Comparison of ENCODE assay signal across 29 mouse cellular contexts in the genomic region with DNA sequence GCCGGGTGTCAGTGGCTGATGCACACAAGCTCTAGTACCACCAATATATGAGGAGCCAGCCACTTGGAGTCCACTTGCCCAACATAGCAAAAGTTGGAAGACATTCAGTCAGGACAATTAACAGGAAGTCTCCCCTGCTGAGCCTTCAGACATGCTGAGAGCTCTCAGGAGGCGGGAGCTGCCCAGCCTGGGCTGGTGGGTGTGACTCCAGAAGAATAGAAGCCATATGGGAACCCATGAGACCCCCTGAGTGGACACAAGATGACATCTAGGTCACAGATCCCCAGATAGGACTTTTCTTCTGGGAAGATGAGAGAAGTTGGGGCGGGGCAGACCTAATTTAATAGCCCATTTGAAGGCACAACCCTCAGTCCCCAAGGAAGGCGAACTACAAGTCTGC. TPM values are rescaled to one million over a fixed set of nuclear protein-coding genes. Genes with fewer than 3 reads are reported as not detected.
DNase-seq lines count a peak whose midpoint lies in the region; ATAC-seq and TF ChIP-seq lines count a peak whose summit lies in the region.
"Had no signal": no experiment of that assay in that cellular context is flagged by ENCODE, and none has a peak within 500 bp of the region (broad histone marks: within the 10 kb centered on the region; RNA-seq: fewer than 3 reads in every experiment).

No protein-coding gene starts in this region.

- H3K4me3 ChIP-seq in hindbrain, embryonic 10.5 days = no peak overlapping the region
- no peak overlapping the region for H3K4me3 ChIP-seq in hindbrain, postnatal 0 days (ENCODE audit: low read length)
- no peak overlapping the region for H3K4me3 ChIP-seq in ES-E14 (ENCODE audit: insufficient read depth in 1 of 2, low read depth in 1 of 2, low read length in 2 of 2, poor library complexity in 1 of 2, severe bottlenecking in 1 of 2)
- H3K4me3 ChIP-seq: embryonic facial prominence, embryonic 12.5 days; forebrain, embryonic 15.5 days; gastrocnemius, adult 2 months; heart, embryonic 15.5 days; limb, embryonic 15.5 days had no signal

- H3K9ac ChIP-seq in hindbrain, postnatal 0 days (replicated peaks; ENCODE audit: low read length) = no peak overlapping the region
- no peak overlapping the region for H3K9ac ChIP-seq in ES-E14 (ENCODE audit: insufficient read depth, low read depth, low read length, poor library complexity, severe bottlenecking)
- H3K9ac ChIP-seq: embryonic facial prominence, embryonic 12.5 days; forebrain, embryonic 15.5 days; heart, embryonic 15.5 days; limb, embryonic 15.5 days; liver, embryonic 14.5 days had no signal

- whole genome bisulfite sequencing in hindbrain, embryonic 10.5 days = 50% methylated on average over 4 of the region's 4 CpGs
- 51% methylated on average over 4 of the region's 4 CpGs for WGBS in hindbrain, postnatal 0 days

- H3K4me1 ChIP-seq in hindbrain, embryonic 10.5 days (replicated peaks) = peaks cover 51% of the 10 kb centered on the region
- peaks cover 5% of the 10 kb centered on the region; the same call in 1 of the 2 replicates for H3K4me1 ChIP-seq in hindbrain, postnatal 0 days (ENCODE audit: insufficient read depth, low read length)
- peaks cover 12 to 18% of the 10 kb centered on the region in 2 experiments for H3K4me1 ChIP-seq in ES-E14 (ENCODE audit: control insufficient read depth in 2 of 2, insufficient read depth in 2 of 2, low read length in 2 of 2, poor library complexity in 1 of 2)

- no peak for ATAC-seq in hindbrain, postnatal 0 days
- ATAC-seq: activated CD4-positive, CD25-positive, alpha-beta regulatory T cell, adult 4 months; forebrain, embryonic 15.5 days; inflammation-experienced regulatory T-cells, adult 6 months had no signal

- in situ Hi-C loops in ES-E14 (cut with MboI; ENCODE audit: low sequenced_read_pairs in 2 of 2, unreplicated experiment in 2 of 2) = no loop called here

- H3K4me2 ChIP-seq in hindbrain, postnatal 0 days (ENCODE audit: low read depth, low read length) = no peak overlapping the region
- H3K4me2 ChIP-seq: embryonic facial prominence, embryonic 12.5 days; forebrain, embryonic 15.5 days; heart, embryonic 15.5 days; hindbrain, embryonic 14.5 days; limb, embryonic 15.5 days had no signal

- H3K36me3 ChIP-seq in hindbrain, embryonic 10.5 days = no peaks in the 10 kb centered on the region
- no peaks in the 10 kb centered on the region for H3K36me3 ChIP-seq in hindbrain, postnatal 0 days (ENCODE audit: insufficient read depth, low read length)
- peaks cover 3% of the 10 kb centered on the region; the same call in 1 of the 2 replicates for H3K36me3 ChIP-seq in ES-E14 (ENCODE audit: control insufficient read depth, insufficient read depth, low read length, poor library complexity, severe bottlenecking)
- H3K36me3 ChIP-seq: embryonic facial prominence, embryonic 12.5 days; forebrain, embryonic 10.5 days; forebrain, embryonic 15.5 days; heart, embryonic 15.5 days; limb, embryonic 15.5 days had no signal

- peaks cover 9% of the 10 kb centered on the region; the same call in 1 of the 2 replicates for H3K27me3 ChIP-seq in hindbrain, embryonic 10.5 days (ENCODE audit: insufficient read depth, poor library complexity, severe bottlenecking)
- no peaks in the 10 kb centered on the region for H3K27me3 ChIP-seq in hindbrain, postnatal 0 days (ENCODE audit: insufficient read depth, low read length)
- H3K27me3 ChIP-seq: embryonic facial prominence, embryonic 12.5 days; forebrain, embryonic 15.5 days; heart, embryonic 15.5 days; limb, embryonic 15.5 days had no signal

- no peak for DNase-seq in hindbrain, embryonic 10.5 days (ENCODE audit: low spot score)
- DNase-seq in hindbrain, postnatal 0 days (ENCODE audit: low spot score) = no peak
- DNase-seq in retina, postnatal 1 day = peak; percentile 50
- no peak for DNase-seq in retina, embryonic 14.5 days (ENCODE audit: low spot score)
- DNase-seq in ES-E14 (ENCODE audit: low read depth, low spot score) = no peak
- DNase-seq in frontal cortex, postnatal 10 days (ENCODE audit: low spot score in 2 of 2) = no peak
- DNase-seq: adrenal gland, adult 2 months; adrenal gland, postnatal 36 days; B cell, adult 2 months; cerebellum, adult 2 months; cerebellum, postnatal 14 days; gastrocnemius, adult 2 months; heart, postnatal 4 days; kidney, adult 11 months; kidney, postnatal 25 days; lung, adult 2 months; lung, postnatal 10 days; midbrain, embryonic 14.5 days had no signal

- H3K27ac ChIP-seq in hindbrain, embryonic 10.5 days = peak overlapping the region; percentile 91; the same call in 1 of the 2 replicates
- H3K27ac ChIP-seq in hindbrain, postnatal 0 days = no peak overlapping the region
- peak overlapping the region; percentile 75 for H3K27ac ChIP-seq in ES-E14 (ENCODE audit: insufficient read depth, low read depth, low read length, poor library complexity, severe bottlenecking)
- H3K27ac ChIP-seq: embryonic facial prominence, embryonic 12.5 days; gastrocnemius, adult 2 months; heart, embryonic 15.5 days; hindbrain, embryonic 14.5 days; limb, embryonic 15.5 days; liver, embryonic 14.5 days; macrophage had no signal

- no peaks in the 10 kb centered on the region for H3K9me3 ChIP-seq in hindbrain, embryonic 10.5 days
- no peaks in the 10 kb centered on the region for H3K9me3 ChIP-seq in hindbrain, postnatal 0 days (ENCODE audit: low read length)
- no peaks in the 10 kb centered on the region for H3K9me3 ChIP-seq in ES-E14 (ENCODE audit: control insufficient read depth, insufficient read depth, low read depth, low read length)
- H3K9me3 ChIP-seq: embryonic facial prominence, embryonic 12.5 days; forebrain, embryonic 10.5 days; forebrain, embryonic 15.5 days; heart, embryonic 15.5 days; limb, embryonic 15.5 days had no signal

- TF ChIP-seq CTCF in hindbrain, postnatal 0 days (IDR thresholded peaks at IDR 0.05; ENCODE audit: low read depth) = no peak

TF ChIP-seq in ES-E14, 5 proteins besides CTCF, POLR2A, EP300 and RAD21:
- TF ChIP-seq CHD2 (IDR thresholded peaks at IDR 0.05; ENCODE audit: low read depth, low read length) = no peak
- no peak for TF ChIP-seq HCFC1 (IDR thresholded peaks at IDR 0.05; ENCODE audit: borderline replicate concordance, insufficient read depth, low read length)
- TF ChIP-seq ZC3H11A (IDR thresholded peaks at IDR 0.05; ENCODE audit: borderline replicate concordance, low read depth, low read length) = no peak
- no peak for TF ChIP-seq ZNF384 (IDR thresholded peaks at IDR 0.05; ENCODE audit: low read depth, low read length)
- TF ChIP-seq MAFK (IDR thresholded peaks at IDR 0.05; ENCODE audit: insufficient read depth, low read depth, low read length) = no peak

RNA-seq across cellular contexts. Expression of gene Agtrap, which starts 1.3 kb away (rescaled TPM):
- 15.6 and 15.7 TPM in 2 replicates for polyA plus RNA-seq in hindbrain, embryonic 10.5 days (2016; fragmentation: Nextera tagmentation; extraction: Ambion mirVana)
- total RNA-seq in hindbrain, postnatal 0 days (2014; rRNA removed) = 6.2 and 7.6 TPM in 2 replicates
- 9.9 and 10.4 TPM in 2 replicates for polyA plus RNA-seq in hindbrain, postnatal 0 days (2015; fragmentation: Nextera tagmentation; extraction: Ambion mirVana)
- total RNA-seq in ES-E14 (2012; rRNA removed) = 122 and 158 TPM in 2 replicates

RNA-seq across cellular contexts. Expression of gene Mad2l2, which starts 41.0 kb away (rescaled TPM):
- 74.3 and 86.9 TPM in 2 replicates for polyA plus RNA-seq in hindbrain, embryonic 10.5 days (2016; fragmentation: Nextera tagmentation; extraction: Ambion mirVana)
- 39.9 and 56.5 TPM in 2 replicates for total RNA-seq in hindbrain, postnatal 0 days (2014; rRNA removed)
- polyA plus RNA-seq in hindbrain, postnatal 0 days (2015; fragmentation: Nextera tagmentation; extraction: Ambion mirVana) = 99.7 and 102 TPM in 2 replicates
- total RNA-seq in ES-E14 (2012; rRNA removed) = 34.0 and 54.5 TPM in 2 replicates

RNA-seq across cellular contexts. Expression of gene Draxin, which starts 41.3 kb away (rescaled TPM):
- polyA plus RNA-seq in hindbrain, embryonic 10.5 days (2016; fragmentation: Nextera tagmentation; extraction: Ambion mirVana) = 6.5 and 13.1 TPM in 2 replicates
- 42.3 and 44.9 TPM in 2 replicates for total RNA-seq in hindbrain, postnatal 0 days (2014; rRNA removed)
- 7.2 TPM in 2 replicates for polyA plus RNA-seq in hindbrain, postnatal 0 days (2015; fragmentation: Nextera tagmentation; extraction: Ambion mirVana)
- total RNA-seq in ES-E14 (2012; rRNA removed) = 0.76 and 1.3 TPM in 2 replicates
- total RNA-seq: heart, postnatal 4 days; megakaryocyte-erythroid progenitor cell, adult 5-6 weeks had no signal
- polyA plus RNA-seq: heart, embryonic 15.5 days; inflammation-experienced regulatory T-cells, adult 6 months; macrophage had no signal

RNA-seq across cellular contexts. Expression of gene Mthfr, which starts 50.3 kb away (rescaled TPM):
- 28.1 and 30.0 TPM in 2 replicates for polyA plus RNA-seq in hindbrain, embryonic 10.5 days (2016; fragmentation: Nextera tagmentation; extraction: Ambion mirVana)
- total RNA-seq in hindbrain, postnatal 0 days (2014; rRNA removed) = 46.0 and 52.4 TPM in 2 replicates
- 9.3 and 10.6 TPM in 2 replicates for polyA plus RNA-seq in hindbrain, postnatal 0 days (2015; fragmentation: Nextera tagmentation; extraction: Ambion mirVana)
- 34.0 and 51.7 TPM in 2 replicates for total RNA-seq in ES-E14 (2012; rRNA removed)

RNA-seq across cellular contexts. Expression of gene Clcn6, which starts 50.5 kb away (rescaled TPM):
- 13.9 and 17.8 TPM in 2 replicates for polyA plus RNA-seq in hindbrain, embryonic 10.5 days (2016; fragmentation: Nextera tagmentation; extraction: Ambion mirVana)
- 58.6 and 60.7 TPM in 2 replicates for total RNA-seq in hindbrain, postnatal 0 days (2014; rRNA removed)
- 22.0 and 24.4 TPM in 2 replicates for polyA plus RNA-seq in hindbrain, postnatal 0 days (2015; fragmentation: Nextera tagmentation; extraction: Ambion mirVana)
- total RNA-seq in ES-E14 (2012; rRNA removed) = 32.5 and 49.1 TPM in 2 replicates

Comparison
In these comparisons a context has a peak if more than half of its experiments do, and no peak if none do; other contexts are left out.
1. RNA of gene Agtrap, which starts 1.3 kb away (total RNA-seq): 122 to 158 TPM in ES-E14; 6.2 to 7.6 TPM in hindbrain, postnatal 0 days; every median in the first group is over 10 times any median in the second.
2. RNA of gene Draxin, which starts 41.3 kb away (total RNA-seq): 42.3 to 44.9 TPM in hindbrain, postnatal 0 days; 0.76 to 1.3 TPM in ES-E14; every median in the first group is over 10 times any median in the second.